Mouse (Mus musculus) neural tube, embryonic 12.5 days (tissue): ENCODE measurements around the gene Sbk3. TPM values are rescaled to one million over a fixed set of nuclear protein-coding genes. Genes with fewer than 3 reads are reported as not detected.

Source experiments
- ATAC-seq: fragments of 200-750 bp; cut with Nextera tagmentation; 2 replicates; pipeline ENCODE4 v1.8.0; 2017; ENCODE audit warnings: low read depth, mild to moderate bottlenecking, moderate TSS enrichment, moderate library complexity; ENCODE audit not compliant: low FRiP score
- H3K27ac ChIP-seq: fragments of 300-500 bp; sonication (generic); 2 replicates; pipeline ENCODE4 v1.5.1; 2016
- H3K27me3 ChIP-seq: fragments of 300-500 bp; sonication (generic); replicated peaks from 2 replicates; pipeline ENCODE4 v1.6.1; 2016; ENCODE audit warnings: mild to moderate bottlenecking
- H3K36me3 ChIP-seq: fragments of 300-500 bp; sonication (generic); 2 replicates; pipeline ENCODE4 v1.6.1; 2016; ENCODE audit warnings: mild to moderate bottlenecking
- H3K4me1 ChIP-seq: fragments of 300-500 bp; sonication (generic); 2 replicates; pipeline ENCODE4 v1.6.1; 2016
- H3K4me2 ChIP-seq: fragments of 300-500 bp; sonication (generic); replicated peaks from 2 replicates; pipeline ENCODE4 v1.6.1; 2016; ENCODE audit warnings: mild to moderate bottlenecking
- H3K4me3 ChIP-seq: fragments of 300-500 bp; sonication (generic); 2 replicates; pipeline ENCODE4 v1.5.1; 2016
- H3K9ac ChIP-seq: fragments of 300-500 bp; sonication (generic); 2 replicates; pipeline ENCODE4 v1.6.1; 2016; ENCODE audit warnings: mild to moderate bottlenecking
- H3K9me3 ChIP-seq: fragments of 300-500 bp; sonication (generic); 2 replicates; pipeline ENCODE4 v1.6.1; 2016; ENCODE audit warnings: mild to moderate bottlenecking
- WGBS: fragments of 180-500 bp; shearing (Covaris S2); methylation state at CpG from one replicate; pipeline ENCODE4 v1.1.7; 2016; 5-methylcytosine and 5-hydroxymethylcytosine counted together
- polyA plus RNA-seq: library from polyadenylated mRNA; unstranded; fragments of >200 nt; fragmentation: Nextera tagmentation; extraction: Ambion mirVana; gene quantifications from 2 replicates; pipeline ENCODE4 v1.2.1, GENCODE M21; 2016

Sbk3 gene
- polyA plus RNA-seq, 1 experiment from 2014 or later = 0.11 TPM

- peak overlapping the region; percentile 38 for H3K4me3 ChIP-seq
- peak overlapping the region; percentile 65 for H3K9ac ChIP-seq
- peak overlapping the region; percentile 82 for H3K27ac ChIP-seq
- H3K36me3 ChIP-seq = peaks cover 26% of the 10 kb centered on the region
- ATAC-seq = no peak
- H3K9me3 ChIP-seq = no peaks in the 10 kb centered on the region
- H3K4me1 ChIP-seq = peaks cover 72% of the 10 kb centered on the region
- H3K4me2 ChIP-seq = peak overlapping the region; percentile 83
- WGBS = 3% methylated on average over 37 of the region's 37 CpGs
- H3K27me3 ChIP-seq = no peaks in the 10 kb centered on the region
Observed at GRCm38 (mm10) chr7:4923586-4924364, 47.2 kb downstream of the Sbk3 start.

- H3K36me3 ChIP-seq = peaks cover 32% of the 10 kb centered on the region
- WGBS = under 1% methylated on average over 14 of the region's 14 CpGs
- H3K4me1 ChIP-seq = peaks cover 69% of the 10 kb centered on the region
- no peaks in the 10 kb centered on the region for H3K9me3 ChIP-seq
- H3K4me3 ChIP-seq = peak overlapping the region; percentile 38
- H3K27me3 ChIP-seq = no peaks in the 10 kb centered on the region
- peak overlapping the region; percentile 56 for H3K9ac ChIP-seq
- peak overlapping the region; percentile 95 for H3K27ac ChIP-seq
- peak; percentile 65 for ATAC-seq
- H3K4me2 ChIP-seq = peak overlapping the region; percentile 83
Observed at GRCm38 (mm10) chr7:4922931-4923565, 47.9 kb downstream of the Sbk3 start.

DNA sequence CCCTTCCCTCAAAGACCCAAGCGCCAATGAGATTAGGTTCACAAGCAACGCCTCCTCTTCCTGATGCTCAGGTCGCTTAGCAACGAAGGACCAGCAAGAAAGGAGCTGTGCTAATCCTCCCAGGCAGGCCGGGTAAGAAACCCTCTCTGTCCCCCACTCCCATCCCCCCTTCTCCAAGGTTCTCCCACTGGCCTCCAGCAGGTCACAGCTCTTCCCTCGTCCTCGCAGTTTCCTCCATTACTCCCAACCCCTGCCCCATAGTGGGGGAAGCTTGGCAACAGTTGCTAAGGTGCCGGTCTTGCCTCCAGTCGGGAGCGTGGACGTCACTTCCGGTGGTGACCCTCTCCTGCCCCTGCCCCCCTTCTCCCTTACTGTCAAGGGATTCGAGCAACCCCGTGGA, 48.5 kb downstream of the Sbk3 start:
- peak overlapping the region; percentile 83 for H3K4me2 ChIP-seq
- H3K27ac ChIP-seq = peak overlapping the region; percentile 95
- H3K9ac ChIP-seq = peak overlapping the region; percentile 56
- peaks cover 69% of the 10 kb centered on the region for H3K4me1 ChIP-seq
- H3K4me3 ChIP-seq = peak overlapping the region; percentile 38
- H3K9me3 ChIP-seq = no peaks in the 10 kb centered on the region
- under 1% methylated on average over 14 of the region's 14 CpGs for WGBS
- no peaks in the 10 kb centered on the region for H3K27me3 ChIP-seq
- H3K36me3 ChIP-seq = peaks cover 38% of the 10 kb centered on the region
- peak; percentile 80 for ATAC-seq

DNA sequence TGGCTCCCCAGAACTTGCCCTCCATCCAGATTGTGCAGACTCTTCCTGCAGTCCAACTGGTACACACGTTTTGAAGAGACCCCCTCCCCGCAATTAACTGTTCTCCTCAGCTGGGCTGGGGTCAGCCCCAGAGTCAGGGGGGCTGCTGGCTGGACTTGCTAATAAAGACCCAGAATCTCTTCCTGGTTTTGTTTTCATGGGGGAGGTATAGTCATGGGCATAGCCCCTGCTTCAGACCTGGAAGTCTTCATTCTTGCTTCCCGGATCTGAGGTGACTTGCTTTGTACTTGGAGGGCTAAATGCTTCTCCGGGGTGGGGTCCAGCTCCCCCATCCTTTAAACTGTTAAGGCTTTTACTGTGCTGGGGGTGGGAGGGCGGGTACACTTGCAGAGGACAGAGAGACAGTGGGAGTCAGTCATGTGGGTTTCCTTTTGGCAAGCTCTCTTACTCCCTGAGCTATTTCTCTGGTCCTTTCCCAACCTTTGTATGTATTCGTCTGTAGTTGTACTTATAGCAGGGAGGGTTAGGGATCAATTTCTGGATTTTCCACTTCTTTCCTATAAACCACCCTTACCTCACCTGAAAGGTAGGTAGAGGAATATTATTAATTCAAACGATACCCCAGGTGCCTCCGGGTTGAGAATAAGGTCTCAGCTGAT, 49.0 kb downstream of the Sbk3 start, which contains the start of gene Nat14:
Gene Nat14 (plus strand): TSS at position 205 of the 659 bp plus-strand sequence.
- Histone ChIP-seq H3K9ac (peak within 1 kb of the TSS; percentile 56), H3K4me1 (peaks cover 67% of the 10 kb centered on the region), H3K4me3 (peak within 1 kb of the TSS; percentile 38), H3K27ac (peak within 1 kb of the TSS; percentile 95), H3K27me3 (no peaks in the 10 kb centered on the region), H3K36me3 (peaks cover 39% of the 10 kb centered on the region), H3K4me2 (peak within 1 kb of the TSS; percentile 83), H3K9me3 (no peaks in the 10 kb centered on the region)
- no peak for ATAC-seq
- 37% methylated on average over 8 of the region's 8 CpGs for WGBS

DNA sequence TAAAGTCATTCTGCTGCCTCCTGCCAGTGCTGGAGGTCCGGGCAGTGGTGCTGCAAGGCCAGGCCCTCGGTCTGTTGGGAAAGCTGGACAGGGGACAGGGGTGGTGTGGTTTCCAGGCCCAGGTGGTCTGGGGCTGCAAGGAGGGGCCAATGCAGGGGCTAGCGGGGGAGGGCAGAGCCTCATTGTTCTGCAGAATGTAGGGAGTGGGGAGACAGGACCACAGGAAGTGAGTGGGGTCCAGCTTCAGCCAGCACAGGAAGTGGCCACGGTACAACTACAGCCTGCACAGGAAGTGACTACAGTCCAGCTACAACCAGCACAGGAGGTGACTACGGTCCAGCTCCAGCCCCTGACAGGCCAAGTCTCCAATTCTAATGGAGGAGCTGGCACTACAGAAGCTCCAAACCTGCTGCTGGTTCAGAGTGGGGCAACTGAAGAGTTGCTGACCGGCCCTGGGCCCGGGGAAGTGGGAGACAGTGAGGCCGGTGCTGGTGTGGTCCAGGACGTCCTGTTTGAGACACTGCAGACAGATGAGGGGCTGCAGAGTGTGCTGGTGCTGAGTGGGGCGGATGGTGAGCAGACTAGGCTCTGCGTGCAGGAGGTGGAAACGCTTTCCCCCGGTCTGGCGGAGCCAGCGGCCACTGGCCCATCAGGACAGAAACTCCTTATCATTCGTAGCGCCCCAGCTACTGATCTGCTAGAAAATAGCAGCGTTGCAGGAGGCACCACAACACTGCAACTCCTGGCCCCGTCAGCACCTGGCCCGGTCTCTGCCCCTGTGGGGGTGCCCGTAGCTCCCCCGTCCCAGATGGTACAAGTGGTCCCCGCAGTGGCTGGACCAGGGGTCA, 49.8 kb downstream of the Sbk3 start:
- peaks cover 39% of the 10 kb centered on the region for H3K36me3 ChIP-seq
- peak overlapping the region; percentile 83 for H3K4me2 ChIP-seq
- no peak for ATAC-seq
- peak overlapping the region; percentile 95; the same call in 1 of the 2 replicates for H3K27ac ChIP-seq
- H3K9ac ChIP-seq = peak overlapping the region; percentile 17
- H3K4me3 ChIP-seq = 0 out of 2 replicates have a peak overlapping the region, but pooled peaks have one; percentile 1
- H3K27me3 ChIP-seq = no peaks in the 10 kb centered on the region
- WGBS = 70% methylated on average over 23 of the region's 23 CpGs
- no peaks in the 10 kb centered on the region for H3K9me3 ChIP-seq
- peaks cover 67% of the 10 kb centered on the region for H3K4me1 ChIP-seq

DNA sequence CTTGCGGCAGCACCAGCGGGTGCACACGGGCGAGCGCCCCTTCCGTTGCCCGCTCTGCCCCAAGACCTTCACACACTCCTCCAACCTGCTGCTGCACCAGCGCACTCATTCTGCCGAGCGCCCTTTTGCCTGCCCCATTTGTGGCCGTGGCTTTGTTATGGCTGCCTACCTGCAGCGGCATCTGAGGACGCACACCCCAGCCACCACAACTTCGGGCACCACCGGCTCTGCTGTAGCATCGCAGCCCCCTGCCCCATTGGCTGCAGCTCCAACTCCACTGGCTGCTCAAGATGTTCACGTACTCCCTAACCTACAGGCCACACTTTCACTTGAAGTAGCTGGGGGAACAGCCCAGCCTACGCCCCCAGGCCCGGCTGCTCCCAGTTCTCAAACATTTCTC, 50.5 kb downstream of the Sbk3 start:
- H3K36me3 ChIP-seq = peaks cover 39% of the 10 kb centered on the region
- H3K4me1 ChIP-seq = peaks cover 63% of the 10 kb centered on the region
- H3K27me3 ChIP-seq = no peaks in the 10 kb centered on the region
- no peak for ATAC-seq
- H3K4me3 ChIP-seq = no peak overlapping the region
- no peaks in the 10 kb centered on the region for H3K9me3 ChIP-seq
- no peak overlapping the region for H3K4me2 ChIP-seq
- 91% methylated on average over 19 of the region's 19 CpGs for WGBS
- peak overlapping the region; percentile 17; the same call in 1 of the 2 replicates for H3K9ac ChIP-seq
- no peak overlapping the region for H3K27ac ChIP-seq

DNA sequence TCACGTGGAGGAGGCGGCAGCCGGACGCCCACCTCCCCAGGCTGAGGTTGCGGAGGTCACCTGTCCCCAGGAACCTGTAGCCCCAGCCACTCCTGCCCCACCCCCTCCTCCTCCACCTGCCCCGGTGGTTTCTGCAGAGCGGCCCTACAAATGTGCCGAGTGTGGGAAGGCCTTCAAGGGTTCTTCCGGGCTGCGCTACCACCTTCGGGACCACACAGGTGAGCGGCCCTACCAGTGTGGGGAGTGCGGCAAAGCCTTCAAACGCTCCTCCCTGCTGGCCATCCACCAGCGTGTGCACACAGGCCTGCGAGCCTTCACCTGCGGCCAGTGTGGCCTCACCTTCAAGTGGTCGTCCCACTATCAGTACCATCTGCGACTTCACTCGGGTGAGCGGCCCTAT, 51.0 kb downstream of the Sbk3 start:
- no peak for ATAC-seq
- Histone ChIP-seq H3K4me1 (peaks cover 58% of the 10 kb centered on the region), H3K4me2 (no peak overlapping the region)

DNA sequence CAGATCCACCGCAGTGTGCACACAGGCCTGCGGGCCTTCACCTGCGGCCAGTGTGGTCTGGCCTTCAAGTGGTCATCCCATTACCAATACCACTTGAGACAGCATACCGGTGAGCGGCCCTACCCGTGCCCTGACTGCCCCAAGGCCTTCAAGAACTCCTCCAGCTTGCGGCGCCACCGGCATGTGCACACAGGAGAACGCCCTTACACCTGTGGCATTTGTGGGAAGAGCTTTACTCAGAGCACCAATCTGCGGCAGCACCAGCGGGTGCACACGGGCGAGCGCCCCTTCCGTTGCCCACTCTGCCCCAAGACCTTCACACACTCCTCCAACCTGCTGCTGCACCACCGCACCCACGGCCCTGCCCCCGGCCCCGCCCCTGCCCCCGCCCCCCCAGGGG, 51.9 kb downstream of the Sbk3 start:
- H3K27ac ChIP-seq = no peak overlapping the region
- peaks cover 39% of the 10 kb centered on the region for H3K36me3 ChIP-seq
- no peaks in the 10 kb centered on the region for H3K27me3 ChIP-seq
- H3K9ac ChIP-seq = no peak overlapping the region
- ATAC-seq = no peak
- peaks cover 49% of the 10 kb centered on the region for H3K4me1 ChIP-seq
- 86% methylated on average over 21 of the region's 21 CpGs for WGBS
- H3K4me3 ChIP-seq = no peak overlapping the region
- H3K9me3 ChIP-seq = no peaks in the 10 kb centered on the region
- no peak overlapping the region for H3K4me2 ChIP-seq

More for the DNA sequence above, 51.0 kb downstream of the Sbk3 start:
- no peak overlapping the region for H3K27ac ChIP-seq
- no peak overlapping the region for H3K4me3 ChIP-seq
- H3K9me3 ChIP-seq = no peaks in the 10 kb centered on the region
- H3K9ac ChIP-seq = peak overlapping the region; percentile 17; the same call in 1 of the 2 replicates
- H3K36me3 ChIP-seq = peaks cover 39% of the 10 kb centered on the region
- WGBS = 85% methylated on average over 21 of the region's 21 CpGs
- H3K27me3 ChIP-seq = no peaks in the 10 kb centered on the region

GRCm38 (mm10) chr7:4918681-4919080, 52.3 kb downstream of the Sbk3 start:
- Histone ChIP-seq H3K27me3 (no peaks in the 10 kb centered on the region), H3K36me3 (peaks cover 39% of the 10 kb centered on the region), H3K4me2 (no peak overlapping the region), H3K4me1 (peaks cover 45% of the 10 kb centered on the region), H3K4me3 (no peak overlapping the region), H3K9ac (no peak overlapping the region), H3K27ac (no peak overlapping the region), H3K9me3 (no peaks in the 10 kb centered on the region)
- no peak for ATAC-seq
- WGBS = 94% methylated on average over 15 of the region's 15 CpGs

- Histone ChIP-seq H3K9me3 (no peaks in the 10 kb centered on the region), H3K4me2 (0 out of 2 replicates have a peak overlapping the region, but pooled peaks have one; percentile 1), H3K9ac (0 out of 2 replicates have a peak overlapping the region, but pooled peaks have one; percentile 13), H3K4me3 (no peak overlapping the region), H3K4me1 (peaks cover 33% of the 10 kb centered on the region), H3K27ac (no peak overlapping the region), H3K27me3 (no peaks in the 10 kb centered on the region), H3K36me3 (peaks cover 39% of the 10 kb centered on the region)
- no peak for ATAC-seq
- WGBS = 95% methylated on average over 2 of the region's 2 CpGs
Observed at GRCm38 (mm10) chr7:4917494-4917893, 53.5 kb downstream of the Sbk3 start.

- peak; percentile 71 for ATAC-seq
- peaks cover 17% of the 10 kb centered on the region for H3K4me1 ChIP-seq
- WGBS = 14% methylated on average over 14 of the region's 14 CpGs
Observed at GRCm38 (mm10) chr7:4915669-4916416, 55.1 kb downstream of the Sbk3 start.

More at GRCm38 (mm10) chr7:4915669-4916416, 55.1 kb downstream of the Sbk3 start:
- H3K4me3 ChIP-seq = peak overlapping the region; percentile 67
- H3K9me3 ChIP-seq = no peaks in the 10 kb centered on the region
- H3K4me2 ChIP-seq = peak overlapping the region; percentile 73
- H3K27me3 ChIP-seq = no peaks in the 10 kb centered on the region
- H3K9ac ChIP-seq = peak overlapping the region; percentile 81
- H3K27ac ChIP-seq = peak overlapping the region; percentile 95
- peaks cover 34% of the 10 kb centered on the region for H3K36me3 ChIP-seq
